Mouse (Mus musculus): ENCODE results near the gene Dnah3. TPM values are rescaled to one million over a fixed set of nuclear protein-coding genes. Genes with fewer than 3 reads are reported as not detected.

Dnah3 gene
- polyA plus RNA-seq (2014; fragmentation: Nextera tagmentation; extraction: Ambion mirVana), result 0.11 TPM in 1 of 2 replicates, not detected in the other

GRCm38 (mm10) chr7:120095180-120095579, at the start of gene Dnah3:
TSS of gene Dnah3 (minus strand) at chr7:120095280.
- H3K9ac ChIP-seq (ENCODE audit: low read length), result no peak within 1 kb of the TSS
- ATAC-seq, result no peak
- no peak for DNase-seq (ENCODE audit: low spot score)
- no peak within 1 kb of the TSS for H3K27ac ChIP-seq (ENCODE audit: low read depth, low read length)
- H3K4me2 ChIP-seq (ENCODE audit: low read length), result no peak within 1 kb of the TSS
- H3K36me3 ChIP-seq (ENCODE audit: control insufficient read depth, insufficient read depth, low read length), result no peaks in the 10 kb centered on the region
- H3K4me3 ChIP-seq (ENCODE audit: low read depth, low read length), result no peak within 1 kb of the TSS
- no peaks in the 10 kb centered on the region for H3K4me1 ChIP-seq (ENCODE audit: control insufficient read depth, insufficient read depth, low read length)
- WGBS, result 91% methylated on average over 6 of the region's 6 CpGs
- no peaks in the 10 kb centered on the region for H3K27me3 ChIP-seq (replicated peaks; ENCODE audit: control insufficient read depth, insufficient read depth, low read length)
- no peaks in the 10 kb centered on the region for H3K9me3 ChIP-seq (replicated peaks; ENCODE audit: control insufficient read depth, low read length)

- no peaks in the 10 kb centered on the region for H3K9me3 ChIP-seq (replicated peaks; ENCODE audit: control insufficient read depth, low read length)
- no peak overlapping the region for H3K9ac ChIP-seq (ENCODE audit: low read length)
- no peak overlapping the region for H3K27ac ChIP-seq (ENCODE audit: low read depth, low read length)
- 87% methylated on average over 1 of the region's 1 CpGs for WGBS
- H3K27me3 ChIP-seq (replicated peaks; ENCODE audit: control insufficient read depth, insufficient read depth, low read length), result no peaks in the 10 kb centered on the region
- no peaks in the 10 kb centered on the region for H3K4me1 ChIP-seq (ENCODE audit: control insufficient read depth, insufficient read depth, low read length)
- H3K4me3 ChIP-seq (ENCODE audit: low read depth, low read length), result no peak overlapping the region
- ATAC-seq (no peak), DNase-seq (ENCODE audit: low spot score) (no peak)
- H3K36me3 ChIP-seq (ENCODE audit: control insufficient read depth, insufficient read depth, low read length), result no peaks in the 10 kb centered on the region
- H3K4me2 ChIP-seq (ENCODE audit: low read length), result no peak overlapping the region
These were observed 47.7 kb upstream of the Dnah3 start for GRCm38 (mm10) chr7:120142743-120143142.

GRCm38 (mm10) chr7:120128951-120129350, 33.9 kb upstream of the Dnah3 start:
- H3K4me3 ChIP-seq (ENCODE audit: low read depth, low read length), result no peak overlapping the region
- no peaks in the 10 kb centered on the region for H3K4me1 ChIP-seq (ENCODE audit: control insufficient read depth, insufficient read depth, low read length)
- H3K4me2 ChIP-seq (ENCODE audit: low read length), result no peak overlapping the region
- no peaks in the 10 kb centered on the region for H3K9me3 ChIP-seq (replicated peaks; ENCODE audit: control insufficient read depth, low read length)
- DNase-seq (ENCODE audit: low spot score) (no peak), ATAC-seq (no peak)
- no peak overlapping the region for H3K27ac ChIP-seq (ENCODE audit: low read depth, low read length)
- no peak overlapping the region for H3K9ac ChIP-seq (ENCODE audit: low read length)
- WGBS, result 49% methylated on average over 4 of the region's 4 CpGs
- H3K36me3 ChIP-seq (ENCODE audit: control insufficient read depth, insufficient read depth, low read length), result no peaks in the 10 kb centered on the region
- H3K27me3 ChIP-seq (replicated peaks; ENCODE audit: control insufficient read depth, insufficient read depth, low read length), result no peaks in the 10 kb centered on the region

- Histone ChIP-seq H3K9ac (ENCODE audit: low read length) (no peak overlapping the region), H3K27me3 (replicated peaks; ENCODE audit: control insufficient read depth, insufficient read depth, low read length) (no peaks in the 10 kb centered on the region), H3K4me2 (ENCODE audit: low read length) (no peak overlapping the region), H3K4me1 (ENCODE audit: control insufficient read depth, insufficient read depth, low read length) (no peaks in the 10 kb centered on the region), H3K36me3 (ENCODE audit: control insufficient read depth, insufficient read depth, low read length) (no peaks in the 10 kb centered on the region), H3K4me3 (ENCODE audit: low read depth, low read length) (no peak overlapping the region), H3K9me3 (replicated peaks; ENCODE audit: control insufficient read depth, low read length) (no peaks in the 10 kb centered on the region), H3K27ac (ENCODE audit: low read depth, low read length) (no peak overlapping the region)
- ATAC-seq (no peak), DNase-seq (ENCODE audit: low spot score) (no peak)
- 45% methylated on average over 4 of the region's 4 CpGs for WGBS
These were observed 32.6 kb upstream of the Dnah3 start for GRCm38 (mm10) chr7:120127686-120128059.

GRCm38 (mm10) chr7:120126976-120127685, 32.1 kb upstream of the Dnah3 start:
- no peak for ATAC-seq
- Histone ChIP-seq H3K4me3 (ENCODE audit: low read depth, low read length) (no peak overlapping the region), H3K9me3 (replicated peaks; ENCODE audit: control insufficient read depth, low read length) (no peaks in the 10 kb centered on the region), H3K27me3 (replicated peaks; ENCODE audit: control insufficient read depth, insufficient read depth, low read length) (no peaks in the 10 kb centered on the region), H3K36me3 (ENCODE audit: control insufficient read depth, insufficient read depth, low read length) (no peaks in the 10 kb centered on the region), H3K27ac (ENCODE audit: low read depth, low read length) (no peak overlapping the region), H3K9ac (ENCODE audit: low read length) (no peak overlapping the region), H3K4me2 (ENCODE audit: low read length) (no peak overlapping the region), H3K4me1 (ENCODE audit: control insufficient read depth, insufficient read depth, low read length) (no peaks in the 10 kb centered on the region)
- WGBS, result 6% methylated on average over 5 of the region's 5 CpGs
- no peak for DNase-seq (ENCODE audit: low spot score)

- no peaks in the 10 kb centered on the region for H3K4me1 ChIP-seq (ENCODE audit: control insufficient read depth, insufficient read depth, low read length)
- no peak overlapping the region for H3K4me2 ChIP-seq (ENCODE audit: low read length)
- no peaks in the 10 kb centered on the region for H3K27me3 ChIP-seq (replicated peaks; ENCODE audit: control insufficient read depth, insufficient read depth, low read length)
- H3K4me3 ChIP-seq (ENCODE audit: low read depth, low read length), result no peak overlapping the region
- no peak overlapping the region for H3K9ac ChIP-seq (ENCODE audit: low read length)
- 0% methylated on average over 3 of the region's 3 CpGs for WGBS
- H3K36me3 ChIP-seq (ENCODE audit: control insufficient read depth, insufficient read depth, low read length), result no peaks in the 10 kb centered on the region
- DNase-seq (ENCODE audit: low spot score), result peak; percentile 86
- no peaks in the 10 kb centered on the region for H3K9me3 ChIP-seq (replicated peaks; ENCODE audit: control insufficient read depth, low read length)
- peak; percentile 87 for ATAC-seq
- H3K27ac ChIP-seq (ENCODE audit: low read depth, low read length), result no peak overlapping the region
These were observed 29.8 kb upstream of the Dnah3 start for GRCm38 (mm10) chr7:120124844-120125243.

GRCm38 (mm10) chr7:120123776-120124175, 28.7 kb upstream of the Dnah3 start:
- 86% methylated on average over 4 of the region's 4 CpGs for WGBS
- H3K4me3 ChIP-seq (ENCODE audit: low read depth, low read length), result no peak overlapping the region
- H3K4me1 ChIP-seq (ENCODE audit: control insufficient read depth, insufficient read depth, low read length), result no peaks in the 10 kb centered on the region
- no peak for ATAC-seq
- no peaks in the 10 kb centered on the region for H3K36me3 ChIP-seq (ENCODE audit: control insufficient read depth, insufficient read depth, low read length)
- H3K9me3 ChIP-seq (replicated peaks; ENCODE audit: control insufficient read depth, low read length), result no peaks in the 10 kb centered on the region
- no peak overlapping the region for H3K4me2 ChIP-seq (ENCODE audit: low read length)
- H3K9ac ChIP-seq (ENCODE audit: low read length), result no peak overlapping the region
- H3K27me3 ChIP-seq (replicated peaks; ENCODE audit: control insufficient read depth, insufficient read depth, low read length), result no peaks in the 10 kb centered on the region
- no peak for DNase-seq (ENCODE audit: low spot score)
- H3K27ac ChIP-seq (ENCODE audit: low read depth, low read length), result no peak overlapping the region

- 26% methylated on average over 6 of the region's 6 CpGs for WGBS
- H3K9me3 ChIP-seq (replicated peaks; ENCODE audit: control insufficient read depth, low read length), result no peaks in the 10 kb centered on the region
These were observed 22.4 kb upstream of the Dnah3 start for GRCm38 (mm10) chr7:120117529-120117928.

GRCm38 (mm10) chr7:120116976-120117375, 21.9 kb upstream of the Dnah3 start:
- Histone ChIP-seq H3K9ac (ENCODE audit: low read length) (no peak overlapping the region), H3K9me3 (replicated peaks; ENCODE audit: control insufficient read depth, low read length) (no peaks in the 10 kb centered on the region), H3K36me3 (ENCODE audit: control insufficient read depth, insufficient read depth, low read length) (no peaks in the 10 kb centered on the region), H3K4me1 (ENCODE audit: control insufficient read depth, insufficient read depth, low read length) (no peaks in the 10 kb centered on the region), H3K27ac (ENCODE audit: low read depth, low read length) (no peak overlapping the region), H3K27me3 (replicated peaks; ENCODE audit: control insufficient read depth, insufficient read depth, low read length) (no peaks in the 10 kb centered on the region), H3K4me2 (ENCODE audit: low read length) (no peak overlapping the region), H3K4me3 (ENCODE audit: low read depth, low read length) (no peak overlapping the region)
- ATAC-seq (no peak), DNase-seq (ENCODE audit: low spot score) (no peak)
- 90% methylated on average over 5 of the region's 5 CpGs for WGBS

More at GRCm38 (mm10) chr7:120117529-120117928, 22.4 kb upstream of the Dnah3 start:
- no peak overlapping the region for H3K9ac ChIP-seq (ENCODE audit: low read length)
- no peaks in the 10 kb centered on the region for H3K36me3 ChIP-seq (ENCODE audit: control insufficient read depth, insufficient read depth, low read length)
- ATAC-seq (no peak), DNase-seq (ENCODE audit: low spot score) (no peak)
- H3K27me3 ChIP-seq (replicated peaks; ENCODE audit: control insufficient read depth, insufficient read depth, low read length), result no peaks in the 10 kb centered on the region
- H3K27ac ChIP-seq (ENCODE audit: low read depth, low read length), result no peak overlapping the region
- no peak overlapping the region for H3K4me3 ChIP-seq (ENCODE audit: low read depth, low read length)
- H3K4me1 ChIP-seq (ENCODE audit: control insufficient read depth, insufficient read depth, low read length), result no peaks in the 10 kb centered on the region
- H3K4me2 ChIP-seq (ENCODE audit: low read length), result no peak overlapping the region
